Mouse (Mus musculus) monocyte, adult 2 months (primary cell): ENCODE measurements around the gene Apoa4.

Source experiments
- DNase-seq, 2 experiments: peaks; one replicate each; pipeline ENCODE4 v3.0.0; 2022; ENCODE audit warnings: low spot score in 2 of 2, low read depth in 1 of 2

Apoa4 gene

DNA sequence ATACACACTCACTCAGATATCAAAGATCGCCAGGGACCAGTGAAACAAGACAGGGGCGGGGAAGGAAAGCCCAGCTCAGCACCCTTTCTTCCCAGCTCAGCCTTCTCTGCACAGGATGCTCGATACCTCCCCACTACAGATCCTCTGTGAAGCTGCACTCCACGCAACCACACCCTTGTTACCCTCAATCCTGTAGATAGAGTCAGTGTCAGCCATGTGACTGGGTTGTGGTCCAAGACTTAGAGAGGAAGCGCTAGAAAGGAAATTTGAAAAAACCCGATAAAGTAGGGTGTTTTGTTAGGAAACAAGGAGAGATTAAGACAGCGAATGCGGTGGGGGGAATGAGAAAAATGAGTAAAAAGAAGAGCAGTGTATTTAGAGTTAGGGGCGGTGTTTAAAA lies 31.6 kb downstream of the Apoa4 start:
- no peak for DNase-seq

DNA sequence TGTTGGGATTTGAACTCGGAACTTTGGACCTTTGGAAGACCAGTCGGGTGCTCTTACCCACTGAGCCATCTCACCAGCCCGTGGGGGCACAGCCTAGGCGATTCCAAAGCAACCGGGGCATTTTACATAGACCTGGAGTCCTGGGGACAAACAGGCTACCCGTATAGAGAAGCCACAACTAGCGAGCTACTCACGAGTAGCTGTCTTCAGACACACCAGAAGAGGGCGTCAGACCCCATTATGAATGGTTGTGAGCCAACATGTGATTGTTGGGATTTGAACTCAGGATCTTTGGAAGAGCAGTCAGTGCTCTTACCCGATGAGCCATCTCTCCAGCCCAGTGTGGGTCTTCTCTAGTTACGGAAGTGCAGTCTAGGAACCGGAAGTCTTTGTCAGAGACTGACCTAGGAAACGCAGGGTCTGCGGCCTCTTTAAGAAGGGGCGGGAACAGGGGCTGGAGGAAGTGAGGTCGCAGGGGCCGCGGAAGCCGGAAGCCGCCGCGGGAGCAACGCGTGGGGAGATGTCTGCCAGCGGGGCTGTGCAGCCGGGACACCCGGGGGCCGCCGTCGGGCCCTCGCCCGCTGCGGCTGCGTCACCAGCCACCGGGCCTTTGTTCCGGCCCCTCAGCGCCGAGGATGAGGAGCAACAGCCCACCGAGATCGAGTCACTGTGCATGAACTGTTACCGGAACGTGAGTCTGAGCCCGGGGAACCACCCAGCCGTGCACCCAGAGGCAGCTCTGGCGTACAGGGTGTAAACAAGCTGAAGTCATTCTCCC lies 32.4 kb downstream of the Apoa4 start, which contains the start of gene Zpr1:
Gene Zpr1, plus strand, starts transcription at position 388 of the 778 bp plus-strand sequence.
- DNase-seq, result peak; percentile 76 to 84

DNA sequence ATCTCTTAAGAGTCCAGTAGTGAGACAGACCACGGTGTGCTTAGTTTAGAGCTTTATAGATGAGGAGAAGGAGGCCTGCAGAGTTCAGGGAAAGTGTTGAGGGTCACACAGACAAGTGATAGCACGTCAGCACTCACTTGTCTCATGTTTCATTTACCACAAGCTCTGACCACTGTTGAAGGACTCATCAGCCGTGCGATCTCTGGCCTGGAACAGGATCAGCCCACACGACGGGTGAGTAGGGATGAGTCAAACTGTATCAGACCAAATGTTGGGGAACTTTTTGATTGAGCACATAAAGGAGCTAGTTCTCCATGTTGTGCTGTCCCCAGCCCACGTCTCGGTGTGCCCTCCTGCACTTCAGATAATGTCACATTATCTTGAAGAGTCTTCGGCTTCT lies 34.0 kb downstream of the Apoa4 start:
- no peak for DNase-seq

DNA sequence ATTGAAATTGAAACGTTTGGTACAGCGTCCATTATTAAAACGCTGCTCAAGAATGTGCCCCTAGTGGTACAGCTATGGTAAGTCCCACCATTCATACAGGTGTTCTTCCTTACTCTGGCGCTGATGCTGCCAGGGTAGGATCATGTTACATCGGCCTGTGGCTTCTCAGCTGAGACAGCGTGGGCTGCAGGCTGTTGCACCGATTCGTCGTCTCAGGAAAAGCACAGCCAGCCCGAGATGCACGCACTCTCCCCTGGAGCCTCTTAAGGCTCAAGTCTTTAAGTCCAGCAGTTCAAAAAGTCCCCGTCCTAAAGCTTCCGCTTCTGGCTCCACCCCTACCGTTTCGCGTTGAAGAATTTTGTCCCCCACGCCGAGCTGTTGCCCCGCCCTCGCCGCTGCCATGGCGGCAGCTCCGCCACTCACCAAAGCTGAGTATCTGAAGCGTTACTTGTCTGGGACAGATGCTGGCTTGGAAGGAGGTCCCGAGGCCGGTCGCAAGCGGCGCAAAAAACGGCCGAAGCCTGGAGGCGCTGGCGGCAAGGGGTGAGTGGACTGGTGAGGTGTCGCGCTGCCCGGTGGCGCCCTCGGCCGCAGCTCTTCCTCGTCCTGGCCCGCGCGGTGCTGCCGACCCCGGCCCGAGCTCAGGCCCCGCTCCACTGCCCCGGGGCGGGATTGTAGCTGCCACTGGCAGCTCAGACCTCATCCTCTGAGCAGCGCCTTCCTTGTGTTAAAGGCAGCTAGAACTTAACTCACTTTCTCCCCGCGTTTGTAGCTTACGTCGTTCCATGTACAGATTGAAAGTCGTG lies 42.3 kb downstream of the Apoa4 start, which contains the start of gene Bud13:
Gene Bud13, plus strand, starts transcription at position 378 of the 806 bp plus-strand sequence.
- DNase-seq, result peak; percentile 82 to 90
